Mouse (Mus musculus): ENCODE measurements at regions not wholly inside any gene's neighbourhood (a gene's known extent, or its start where the extent isn't known, plus 50 kb on each side); places are given as distances from the start of the nearest gene placed in this dataset.

DNA sequence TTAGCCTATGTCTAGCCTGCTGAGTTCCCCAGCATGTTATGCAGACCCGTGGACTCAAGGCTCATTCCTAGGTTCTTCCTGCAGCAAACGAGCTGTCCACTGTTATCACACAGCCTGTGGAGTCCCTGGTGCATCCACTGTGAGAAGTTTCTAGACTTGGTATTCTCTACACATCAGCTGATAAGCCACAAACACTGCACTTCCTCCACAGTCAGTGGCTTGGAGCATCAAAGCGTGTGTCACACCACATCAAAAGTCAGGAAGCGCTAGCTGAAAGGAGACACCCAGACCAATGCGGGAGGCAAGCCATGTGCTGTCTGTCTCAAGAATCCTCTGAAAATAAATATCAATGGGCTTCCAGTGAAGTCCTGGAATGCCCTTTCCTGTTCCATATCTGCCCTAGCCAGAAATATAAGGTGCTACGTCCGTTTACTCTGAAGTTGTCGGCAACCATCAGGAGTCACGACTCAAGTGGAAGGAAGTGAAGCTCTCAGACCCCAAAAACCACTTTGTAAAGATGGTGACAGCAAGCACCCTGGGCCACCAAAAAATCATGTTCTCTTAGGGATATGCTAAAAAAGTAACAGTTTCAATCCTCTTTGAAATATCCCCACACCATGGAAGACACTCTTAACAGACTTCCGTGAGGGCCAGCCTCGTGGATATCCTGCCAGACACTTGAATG lies 227.7 kb downstream of the Adgrl2 start:
- Histone ChIP-seq H3K4me2 (ENCODE audit: low read depth, low read length) (no peak overlapping the region), H3K9ac (ENCODE audit: low read length) (no peak overlapping the region), H3K4me1 (ENCODE audit: control insufficient read depth, insufficient read depth, low read length) (no peaks in the 10 kb centered on the region), H3K4me3 (replicated peaks; ENCODE audit: low read length) (no peak overlapping the region), H3K27ac (ENCODE audit: low read length) (no peak overlapping the region), H3K9me3 (replicated peaks; ENCODE audit: control insufficient read depth, low read length) (no peaks in the 10 kb centered on the region), H3K36me3 (ENCODE audit: control insufficient read depth, insufficient read depth, low read length) (no peaks in the 10 kb centered on the region), H3K27me3 (ENCODE audit: control insufficient read depth, insufficient read depth, low read length) (no peaks in the 10 kb centered on the region)
- 73% methylated on average over 11 of the region's 11 CpGs for WGBS
- no peak for ATAC-seq (ENCODE audit: insufficient read depth, low FRiP score)

DNA sequence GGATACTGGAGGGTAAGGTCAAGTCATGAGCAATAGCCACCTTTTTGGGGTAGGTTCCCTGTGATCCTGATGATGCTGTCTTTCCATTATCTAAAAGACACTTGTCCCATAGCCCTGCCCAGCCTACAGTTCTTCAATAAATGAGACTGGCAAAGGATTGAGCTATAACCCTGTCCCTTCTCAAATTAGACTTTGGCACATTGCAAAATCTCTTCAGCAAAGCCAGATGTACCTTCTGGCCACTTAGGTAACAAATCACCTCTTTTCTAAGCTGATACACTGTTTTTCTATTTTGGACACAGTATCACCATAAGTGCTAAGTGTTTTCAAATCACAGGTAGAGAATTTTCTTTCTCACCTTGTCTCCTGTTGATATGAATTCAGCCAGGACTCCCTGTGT lies 228.8 kb downstream of the Adgrl2 start:
- Histone ChIP-seq H3K4me1 (ENCODE audit: control insufficient read depth, insufficient read depth, low read length) (no peaks in the 10 kb centered on the region), H3K27me3 (ENCODE audit: control insufficient read depth, insufficient read depth, low read length) (no peaks in the 10 kb centered on the region), H3K36me3 (ENCODE audit: control insufficient read depth, insufficient read depth, low read length) (no peaks in the 10 kb centered on the region), H3K27ac (ENCODE audit: low read length) (no peak overlapping the region), H3K4me3 (replicated peaks; ENCODE audit: low read length) (no peak overlapping the region), H3K4me2 (ENCODE audit: low read depth, low read length) (no peak overlapping the region), H3K9me3 (replicated peaks; ENCODE audit: control insufficient read depth, low read length) (no peaks in the 10 kb centered on the region), H3K9ac (ENCODE audit: low read length) (no peak overlapping the region)
- no peak for ATAC-seq (ENCODE audit: insufficient read depth, low FRiP score)

- no peaks in the 10 kb centered on the region for H3K9me3 ChIP-seq (replicated peaks; ENCODE audit: control insufficient read depth, low read length)
- ATAC-seq (ENCODE audit: insufficient read depth, low FRiP score), result no peak
- WGBS, result 81% methylated on average over 4 of the region's 4 CpGs
- H3K36me3 ChIP-seq (ENCODE audit: control insufficient read depth, insufficient read depth, low read length), result no peaks in the 10 kb centered on the region
- no peaks in the 10 kb centered on the region for H3K4me1 ChIP-seq (ENCODE audit: control insufficient read depth, insufficient read depth, low read length)
- no peaks in the 10 kb centered on the region for H3K27me3 ChIP-seq (ENCODE audit: control insufficient read depth, insufficient read depth, low read length)
- H3K4me3 ChIP-seq (replicated peaks; ENCODE audit: low read length), result no peak overlapping the region
- no peak overlapping the region for H3K27ac ChIP-seq (ENCODE audit: low read length)
- no peak overlapping the region for H3K9ac ChIP-seq (ENCODE audit: low read length)
- H3K4me2 ChIP-seq (ENCODE audit: low read depth, low read length), result no peak overlapping the region
Observed at GRCm38 (mm10) chr3:148759500-148759899, 230.9 kb downstream of the Adgrl2 start.

- Histone ChIP-seq H3K27ac (ENCODE audit: low read length) (no peak overlapping the region), H3K36me3 (ENCODE audit: control insufficient read depth, insufficient read depth, low read length) (no peaks in the 10 kb centered on the region), H3K9me3 (replicated peaks; ENCODE audit: control insufficient read depth, low read length) (0 out of 2 replicates have a peak, but pooled peaks cover 3% of the 10 kb centered on the region), H3K27me3 (ENCODE audit: control insufficient read depth, insufficient read depth, low read length) (no peaks in the 10 kb centered on the region), H3K4me2 (ENCODE audit: low read depth, low read length) (no peak overlapping the region), H3K9ac (ENCODE audit: low read length) (no peak overlapping the region), H3K4me1 (ENCODE audit: control insufficient read depth, insufficient read depth, low read length) (no peaks in the 10 kb centered on the region), H3K4me3 (replicated peaks; ENCODE audit: low read length) (no peak overlapping the region)
- WGBS, result 91% methylated on average over 3 of the region's 3 CpGs
- no peak for ATAC-seq (ENCODE audit: insufficient read depth, low FRiP score)
Observed at GRCm38 (mm10) chr3:148746234-148746633, 244.1 kb downstream of the Adgrl2 start.

- no peaks in the 10 kb centered on the region for H3K36me3 ChIP-seq (ENCODE audit: control insufficient read depth, insufficient read depth, low read length)
- 0 out of 2 replicates have a peak, but pooled peaks cover 3% of the 10 kb centered on the region for H3K9me3 ChIP-seq (replicated peaks; ENCODE audit: control insufficient read depth, low read length)
- no peak overlapping the region for H3K4me3 ChIP-seq (replicated peaks; ENCODE audit: low read length)
- ATAC-seq (ENCODE audit: insufficient read depth, low FRiP score), result no peak
- 69% methylated on average over 2 of the region's 2 CpGs for WGBS
- H3K4me1 ChIP-seq (ENCODE audit: control insufficient read depth, insufficient read depth, low read length), result no peaks in the 10 kb centered on the region
- H3K9ac ChIP-seq (ENCODE audit: low read length), result no peak overlapping the region
- H3K27me3 ChIP-seq (ENCODE audit: control insufficient read depth, insufficient read depth, low read length), result no peaks in the 10 kb centered on the region
- no peak overlapping the region for H3K27ac ChIP-seq (ENCODE audit: low read length)
- no peak overlapping the region for H3K4me2 ChIP-seq (ENCODE audit: low read depth, low read length)
Observed at GRCm38 (mm10) chr3:148744651-148745050, 245.7 kb downstream of the Adgrl2 start.

DNA sequence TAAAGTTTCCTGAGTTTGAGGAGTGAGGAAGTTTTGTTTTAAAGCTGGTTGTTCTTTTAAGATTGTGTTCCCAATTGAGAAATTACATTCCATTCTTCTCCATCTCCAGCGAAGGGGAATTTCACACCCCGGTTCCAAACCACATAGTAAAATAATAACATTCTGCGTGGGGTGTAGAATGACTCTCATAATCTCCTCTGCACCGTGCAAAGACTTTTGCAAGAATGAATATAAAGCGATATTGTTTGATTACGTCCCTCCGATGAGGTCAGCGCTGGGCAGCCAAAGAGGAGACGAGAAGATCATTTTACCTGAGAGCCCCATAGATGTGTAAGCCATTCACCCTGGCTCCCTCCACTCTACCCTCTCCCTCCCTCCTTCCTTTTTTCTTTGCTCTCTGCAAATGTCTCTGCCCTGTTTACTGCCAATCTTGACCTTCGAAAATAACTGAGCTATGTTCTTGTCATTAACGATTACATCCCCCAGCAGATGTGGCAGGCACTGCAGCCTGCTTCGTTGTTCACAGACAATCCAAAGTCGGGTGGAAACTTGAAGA lies 256.1 kb downstream of the Adgrl2 start:
- Histone ChIP-seq H3K4me3 (replicated peaks; ENCODE audit: low read length) (no peak overlapping the region), H3K4me1 (ENCODE audit: control insufficient read depth, insufficient read depth, low read length) (peaks cover 13% of the 10 kb centered on the region), H3K27ac (ENCODE audit: low read length) (no peak overlapping the region), H3K4me2 (ENCODE audit: low read depth, low read length) (no peak overlapping the region), H3K36me3 (ENCODE audit: control insufficient read depth, insufficient read depth, low read length) (no peaks in the 10 kb centered on the region), H3K27me3 (ENCODE audit: control insufficient read depth, insufficient read depth, low read length) (no peaks in the 10 kb centered on the region), H3K9ac (ENCODE audit: low read length) (no peak overlapping the region), H3K9me3 (replicated peaks; ENCODE audit: control insufficient read depth, low read length) (no peaks in the 10 kb centered on the region)
- no peak for ATAC-seq (ENCODE audit: insufficient read depth, low FRiP score)
- WGBS, result 67% methylated on average over 13 of the region's 13 CpGs

DNA sequence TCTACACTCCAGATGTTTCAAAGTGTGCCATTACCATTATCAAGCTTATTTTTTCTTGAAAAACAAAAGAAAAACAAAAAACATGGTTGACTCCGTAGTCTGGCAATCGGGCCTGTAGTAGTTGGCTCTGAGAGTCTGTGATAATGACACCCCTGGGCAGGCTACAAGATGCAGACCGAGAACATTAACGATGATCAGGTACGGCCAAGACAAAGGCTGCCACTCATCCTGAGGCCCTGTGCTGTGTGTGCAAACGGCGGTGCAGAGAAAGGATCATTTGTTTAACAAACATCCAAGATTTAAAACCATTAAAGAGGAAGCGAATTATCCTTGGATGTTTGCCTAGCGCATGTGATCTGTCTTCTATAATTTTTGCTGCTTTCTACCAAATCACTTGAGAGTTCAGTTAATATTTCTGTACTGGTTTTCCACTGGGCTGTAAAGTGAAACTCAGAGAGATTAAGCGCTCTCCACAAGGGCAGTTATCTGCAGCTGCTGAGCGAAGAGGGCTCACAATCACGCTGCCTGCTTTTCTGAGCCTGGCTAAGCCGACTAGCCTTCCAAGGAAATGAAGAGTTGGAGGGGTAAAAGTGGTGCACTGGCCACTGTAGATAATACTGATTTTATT lies 257.0 kb downstream of the Adgrl2 start:
- no peak overlapping the region for H3K27ac ChIP-seq (ENCODE audit: low read length)
- no peaks in the 10 kb centered on the region for H3K9me3 ChIP-seq (replicated peaks; ENCODE audit: control insufficient read depth, low read length)
- H3K4me2 ChIP-seq (ENCODE audit: low read depth, low read length), result peak overlapping the region; percentile 31
- 26% methylated on average over 13 of the region's 13 CpGs for WGBS
- H3K4me3 ChIP-seq (replicated peaks; ENCODE audit: low read length), result no peak overlapping the region
- no peaks in the 10 kb centered on the region for H3K36me3 ChIP-seq (ENCODE audit: control insufficient read depth, insufficient read depth, low read length)
- no peaks in the 10 kb centered on the region for H3K27me3 ChIP-seq (ENCODE audit: control insufficient read depth, insufficient read depth, low read length)
- peaks cover 13% of the 10 kb centered on the region for H3K4me1 ChIP-seq (ENCODE audit: control insufficient read depth, insufficient read depth, low read length)
- no peak overlapping the region for H3K9ac ChIP-seq (ENCODE audit: low read length)
- no peak for ATAC-seq (ENCODE audit: insufficient read depth, low FRiP score)

DNA sequence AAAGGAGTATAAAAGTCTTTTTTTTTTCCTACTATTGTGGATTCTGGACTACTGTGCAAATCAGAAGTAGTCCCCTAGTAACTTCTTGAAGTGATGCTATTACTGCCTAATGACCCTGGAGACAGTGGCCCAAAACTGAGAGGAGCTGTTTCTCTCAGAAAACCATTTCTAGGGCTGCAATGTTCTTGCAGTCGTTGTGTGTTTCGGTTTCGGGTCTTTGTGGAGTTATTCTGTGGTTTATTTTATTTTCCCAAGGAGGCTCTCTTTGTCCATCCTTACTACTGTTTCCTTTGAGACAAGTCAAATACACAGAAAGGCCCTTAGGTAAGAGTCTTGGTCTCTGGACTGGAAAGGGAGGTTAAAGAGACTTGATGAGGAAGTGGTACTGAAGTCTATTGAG lies 258.9 kb downstream of the Adgrl2 start:
- WGBS, result 92% methylated on average over 3 of the region's 3 CpGs
- no peaks in the 10 kb centered on the region for H3K27me3 ChIP-seq (ENCODE audit: control insufficient read depth, insufficient read depth, low read length)
- H3K9me3 ChIP-seq (replicated peaks; ENCODE audit: control insufficient read depth, low read length), result no peaks in the 10 kb centered on the region

GRCm38 (mm10) chr3:148729242-148729680 lies 261.1 kb downstream of the Adgrl2 start:
- no peak for ATAC-seq (ENCODE audit: insufficient read depth, low FRiP score)
- no peaks in the 10 kb centered on the region; the same call in 1 of the 2 replicates for H3K9me3 ChIP-seq (replicated peaks; ENCODE audit: control insufficient read depth, low read length)
- H3K27me3 ChIP-seq (ENCODE audit: control insufficient read depth, insufficient read depth, low read length), result no peaks in the 10 kb centered on the region
- H3K9ac ChIP-seq (ENCODE audit: low read length), result no peak overlapping the region
- H3K36me3 ChIP-seq (ENCODE audit: control insufficient read depth, insufficient read depth, low read length), result no peaks in the 10 kb centered on the region
- WGBS, result 59% methylated on average over 7 of the region's 7 CpGs
- H3K27ac ChIP-seq (ENCODE audit: low read length), result no peak overlapping the region
- H3K4me2 ChIP-seq (ENCODE audit: low read depth, low read length), result no peak overlapping the region
- no peak overlapping the region for H3K4me3 ChIP-seq (replicated peaks; ENCODE audit: low read length)
- peaks cover 11% of the 10 kb centered on the region for H3K4me1 ChIP-seq (ENCODE audit: control insufficient read depth, insufficient read depth, low read length)

More for the DNA sequence above, 258.9 kb downstream of the Adgrl2 start:
- no peak for ATAC-seq (ENCODE audit: insufficient read depth, low FRiP score)
- H3K27ac ChIP-seq (ENCODE audit: low read length), result no peak overlapping the region
- peaks cover 13% of the 10 kb centered on the region for H3K4me1 ChIP-seq (ENCODE audit: control insufficient read depth, insufficient read depth, low read length)
- H3K4me3 ChIP-seq (replicated peaks; ENCODE audit: low read length), result no peak overlapping the region
- no peak overlapping the region for H3K4me2 ChIP-seq (ENCODE audit: low read depth, low read length)
- H3K36me3 ChIP-seq (ENCODE audit: control insufficient read depth, insufficient read depth, low read length), result no peaks in the 10 kb centered on the region
- H3K9ac ChIP-seq (ENCODE audit: low read length), result no peak overlapping the region
